13 mouse cellular contexts compared by ENCODE assay signal in genomic region chr10:100200431-100200830, GRCm38 (mm10).
DNase-seq lines count a peak whose midpoint lies in the region; ATAC-seq lines count a peak whose summit lies in the region.
"Had no signal": no experiment of that assay in that cellular context is flagged by ENCODE, and none has a peak within 500 bp of the region (broad histone marks: within the 10 kb centered on the region; RNA-seq: fewer than 3 reads in every experiment).

No protein-coding gene starts in this region.

- WGBS in forebrain, embryonic 10.5 days: 7% methylated on average over 8 of the region's 8 CpGs
- 2% methylated on average over 8 of the region's 8 CpGs for WGBS in forebrain, embryonic 15.5 days
- WGBS in hindbrain, embryonic 10.5 days: 11% methylated on average over 8 of the region's 8 CpGs
- 3% methylated on average over 8 of the region's 8 CpGs for WGBS in midbrain, embryonic 16.5 days

- ATAC-seq in forebrain, embryonic 15.5 days (replicated peaks): no peak
- peak; percentile 45; the same call in 1 of the 2 replicates for ATAC-seq in midbrain, embryonic 16.5 days

- DNase-seq in forebrain, embryonic 10.5 days (ENCODE audit: extremely low spot score, low spot score): peak; percentile 15
- peak; percentile 7 for DNase-seq in A20 (ENCODE audit: low read depth, low spot score)
- peak; percentile 41 for DNase-seq in hindbrain, embryonic 10.5 days (ENCODE audit: low spot score)
- DNase-seq in adrenal gland, postnatal 25 days: no peak
- no peak for DNase-seq in liver
- DNase-seq in kidney, adult 18-20 months: no peak
- DNase-seq: cerebellum, adult 2 months; gastrocnemius, postnatal 25 days; kidney, adult 8-10 months had no signal

- H3K27me3 ChIP-seq in forebrain, embryonic 10.5 days (ENCODE audit: poor library complexity, severe bottlenecking): 0 out of 2 replicates have a peak, but pooled peaks cover 8% of the 10 kb centered on the region
- no peaks in the 10 kb centered on the region for H3K27me3 ChIP-seq in forebrain, embryonic 15.5 days
- no peaks in the 10 kb centered on the region for H3K27me3 ChIP-seq in hindbrain, embryonic 10.5 days (ENCODE audit: insufficient read depth, poor library complexity, severe bottlenecking)
- H3K27me3 ChIP-seq in midbrain, embryonic 16.5 days (ENCODE audit: control insufficient read depth, insufficient read depth, low read depth, low read length): no peaks in the 10 kb centered on the region

- H3K9ac ChIP-seq in forebrain, embryonic 15.5 days (replicated peaks): no peak overlapping the region
- no peak overlapping the region for H3K9ac ChIP-seq in midbrain, embryonic 16.5 days (ENCODE audit: low read depth, low read length)

- no peak overlapping the region for H3K27ac ChIP-seq in forebrain, embryonic 10.5 days
- H3K27ac ChIP-seq in forebrain, embryonic 15.5 days (replicated peaks): no peak overlapping the region
- no peak overlapping the region for H3K27ac ChIP-seq in hindbrain, embryonic 10.5 days
- H3K27ac ChIP-seq in midbrain, embryonic 16.5 days (ENCODE audit: low read length): no peak overlapping the region
- H3K27ac ChIP-seq: macrophage had no signal

- no peaks in the 10 kb centered on the region for H3K9me3 ChIP-seq in forebrain, embryonic 10.5 days
- no peaks in the 10 kb centered on the region for H3K9me3 ChIP-seq in forebrain, embryonic 15.5 days
- no peaks in the 10 kb centered on the region for H3K9me3 ChIP-seq in hindbrain, embryonic 10.5 days
- H3K9me3 ChIP-seq in midbrain, embryonic 16.5 days (replicated peaks; ENCODE audit: control insufficient read depth, low read length, poor library complexity, severe bottlenecking): no peaks in the 10 kb centered on the region

- no peaks in the 10 kb centered on the region for H3K36me3 ChIP-seq in forebrain, embryonic 10.5 days (replicated peaks)
- no peaks in the 10 kb centered on the region for H3K36me3 ChIP-seq in forebrain, embryonic 15.5 days
- no peaks in the 10 kb centered on the region for H3K36me3 ChIP-seq in hindbrain, embryonic 10.5 days
- no peaks in the 10 kb centered on the region for H3K36me3 ChIP-seq in midbrain, embryonic 16.5 days (ENCODE audit: control insufficient read depth, insufficient read depth, low read length)
- H3K36me3 ChIP-seq: G1E had no signal

- no peak overlapping the region for H3K4me2 ChIP-seq in forebrain, embryonic 15.5 days (replicated peaks)
- H3K4me2 ChIP-seq in midbrain, embryonic 16.5 days (ENCODE audit: low read length): peak overlapping the region; percentile 22

- H3K4me1 ChIP-seq in forebrain, embryonic 10.5 days: peaks cover 8% of the 10 kb centered on the region
- H3K4me1 ChIP-seq in forebrain, embryonic 15.5 days: no peaks in the 10 kb centered on the region
- H3K4me1 ChIP-seq in hindbrain, embryonic 10.5 days (replicated peaks): peaks cover 9% of the 10 kb centered on the region
- peaks cover 5% of the 10 kb centered on the region for H3K4me1 ChIP-seq in midbrain, embryonic 16.5 days (ENCODE audit: control insufficient read depth, insufficient read depth, low read length)

- H3K4me3 ChIP-seq in forebrain, embryonic 10.5 days: peak overlapping the region; percentile 18; the same call in 1 of the 2 replicates
- H3K4me3 ChIP-seq in forebrain, embryonic 15.5 days: no peak overlapping the region
- H3K4me3 ChIP-seq in hindbrain, embryonic 10.5 days: no peak overlapping the region
- no peak overlapping the region for H3K4me3 ChIP-seq in midbrain, embryonic 16.5 days (ENCODE audit: low read depth, low read length)

Comparison
In these comparisons a context has a peak if more than half of its experiments do, and no peak if none do; other contexts are left out.
1. DNase-seq: peak in forebrain, embryonic 10.5 days (single experiment), A20 (single experiment) and hindbrain, embryonic 10.5 days (single experiment); none in adrenal gland, postnatal 25 days (single experiment), liver (single experiment) and kidney, adult 18-20 months (single experiment).